Mouse (Mus musculus) heart, postnatal 0 days (tissue): ENCODE data around the gene Mlkl. TPM values are rescaled to one million over a fixed set of nuclear protein-coding genes. Genes with fewer than 3 reads are reported as not detected.
"Not testable (repeated sequence)": the region's sequence is repeated elsewhere in the genome, so short reads cannot be mapped to it uniquely, and the experiment has no call there.

Source experiments
- ATAC-seq: fragments of 200-750 bp; cut with Nextera tagmentation; 2 replicates; pipeline ENCODE4 v1.8.0; 2017; ENCODE audit warnings: low read depth, moderate number of reproducible peaks, moderate library complexity; ENCODE audit not compliant: insufficient read depth
- DNase-seq: peaks from one replicate; pipeline ENCODE4 v3.0.0-alpha.2; 2016; ENCODE audit warnings: low spot score
- H3K27ac ChIP-seq: fragments of 300-500 bp; sonication (generic); 2 replicates; pipeline ENCODE4 v1.5.1; 2014; ENCODE audit warnings: low read depth, mild to moderate bottlenecking
- H3K27me3 ChIP-seq: fragments of 300-500 bp; sonication (generic); 2 replicates; pipeline ENCODE4 v1.6.1; 2014; ENCODE audit warnings: low read length, mixed read lengths; ENCODE audit not compliant: control insufficient read depth, insufficient read depth
- H3K36me3 ChIP-seq: fragments of 300-500 bp; sonication (generic); replicated peaks from 2 replicates; pipeline ENCODE4 v1.6.1; 2014; ENCODE audit warnings: low read length, mixed read lengths; ENCODE audit not compliant: control insufficient read depth, insufficient read depth
- H3K4me1 ChIP-seq: fragments of 300-500 bp; sonication (generic); 2 replicates; pipeline ENCODE4 v1.6.1; 2014; ENCODE audit warnings: antibody characterized with exemption; ENCODE audit not compliant: control insufficient read depth, insufficient read depth
- H3K4me2 ChIP-seq: fragments of 300-500 bp; sonication (generic); 2 replicates; pipeline ENCODE4 v1.6.1; 2014; ENCODE audit warnings: low read depth, mild to moderate bottlenecking, low read length, moderate library complexity
- H3K4me3 ChIP-seq: fragments of 300-500 bp; sonication (generic); 2 replicates; pipeline ENCODE4 v1.5.1; 2014; ENCODE audit warnings: low read depth, low read length
- H3K9ac ChIP-seq: fragments of 300-500 bp; sonication (generic); replicated peaks from 2 replicates; pipeline ENCODE4 v1.6.1; 2014; ENCODE audit warnings: low read depth, low read length, mixed read lengths
- H3K9me3 ChIP-seq: fragments of 300-500 bp; sonication (generic); replicated peaks from 2 replicates; pipeline ENCODE4 v1.6.1; 2016; ENCODE audit warnings: low read length; ENCODE audit not compliant: control insufficient read depth
- CTCF ChIP-seq: IDR thresholded peaks from 2 replicates; pipeline ENCODE4 v1.5.1; 2016; ENCODE audit warnings: antibody characterized with exemption, control low read depth, low read depth
- EP300 ChIP-seq: IDR thresholded peaks from 2 replicates; pipeline ENCODE4 v1.6.1; 2016; ENCODE audit warnings: antibody characterized with exemption, low read depth
- WGBS: fragments of 180-500 bp; shearing (Covaris S2); extraction: QIAGEN DNeasy Blood & Tissue Kit; methylation state at CpG from one replicate; pipeline ENCODE4 v1.1.7; 2014; 5-methylcytosine and 5-hydroxymethylcytosine counted together
- polyA plus RNA-seq: library from polyadenylated mRNA; unstranded; fragments of >200 nt; fragmentation: Nextera tagmentation; extraction: Ambion mirVana; gene quantifications from 2 replicates; pipeline ENCODE4 v1.2.1, GENCODE M21; 2015
- total RNA-seq: library from RNA; depleted of rRNA; stranded (reverse); fragments of >200 nt; gene quantifications from 2 replicates; pipeline ENCODE4 v1.2.3, GENCODE M21; 2014; ENCODE audit warnings: low replicate concordance

Mlkl gene
- total and polyA plus RNA-seq, 2 experiments from 2014 or later, result 3.1 to 4.2 TPM

DNA sequence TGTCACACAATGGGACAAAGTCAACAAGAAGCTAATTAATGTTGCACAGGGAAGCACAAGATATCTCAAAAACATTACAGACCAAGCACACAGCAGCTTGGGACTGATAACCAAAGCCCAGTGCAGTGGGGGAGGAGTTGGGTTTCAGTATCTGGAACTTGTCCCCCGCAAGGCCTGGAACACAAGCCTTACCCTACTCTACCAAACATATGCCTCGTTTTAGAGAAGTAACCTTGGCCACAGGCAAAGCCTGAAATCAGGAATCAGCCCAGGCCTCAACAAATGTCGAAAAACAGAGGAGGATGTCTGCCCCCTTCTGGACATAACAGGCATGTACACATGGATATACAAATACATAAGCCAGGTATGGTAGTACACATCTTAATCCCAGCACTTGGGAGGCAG is 25.2 kb downstream of the Mlkl start:
- no peaks in the 10 kb centered on the region for H3K27me3 ChIP-seq
- no peak overlapping the region for H3K4me2 ChIP-seq
- H3K4me1 ChIP-seq, result no peaks in the 10 kb centered on the region
- H3K4me3 ChIP-seq, result no peak overlapping the region
- no peak for TF ChIP-seq EP300
- 0 out of 2 replicates have a peak, but pooled peaks have one; percentile 12 for TF ChIP-seq CTCF
- H3K9me3 ChIP-seq, result no peaks in the 10 kb centered on the region
- no peak overlapping the region for H3K9ac ChIP-seq
- no peak overlapping the region for H3K27ac ChIP-seq
- WGBS, result 54% methylated on average over 3 of the region's 3 CpGs
- DNase-seq (no peak), ATAC-seq (no peak)
- H3K36me3 ChIP-seq, result no peaks in the 10 kb centered on the region

DNA sequence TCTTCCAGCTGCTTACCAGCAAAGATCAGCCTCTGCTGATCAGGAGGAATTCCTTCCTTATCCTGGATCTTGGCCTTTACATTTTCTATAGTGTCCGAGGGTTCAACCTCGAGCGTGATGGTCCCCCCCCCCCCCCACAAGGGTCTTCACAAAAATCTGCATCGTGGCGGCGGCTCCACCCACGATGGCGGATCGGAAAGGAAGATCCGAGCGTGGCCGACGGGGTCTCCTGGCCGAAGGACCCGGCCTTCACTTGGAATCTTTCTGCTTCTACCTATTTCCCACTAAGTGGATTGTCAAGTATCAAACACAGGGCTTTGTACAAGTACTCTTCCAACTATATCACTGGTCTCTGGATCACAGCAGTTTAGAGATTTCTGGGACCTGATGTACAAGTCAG is 28.0 kb downstream of the Mlkl start:
- not testable (repeated sequence) for H3K9ac ChIP-seq, H3K27ac ChIP-seq, H3K36me3 ChIP-seq, H3K9me3 ChIP-seq, H3K4me1 ChIP-seq, H3K27me3 ChIP-seq, DNase-seq, H3K4me2 ChIP-seq, ATAC-seq, H3K4me3 ChIP-seq
- WGBS, result 89% methylated on average over 15 of the region's 15 CpGs

GRCm38 (mm10) chr8:111305031-111305730 is 32.8 kb downstream of the Mlkl start:
- H3K4me2 ChIP-seq, result 0 out of 2 replicates have a peak overlapping the region, but pooled peaks have one; percentile 15
- H3K4me3 ChIP-seq, result no peak overlapping the region
- DNase-seq (peak; percentile 19), ATAC-seq (no peak)
- H3K27ac ChIP-seq, result peak overlapping the region; percentile 34; the same call in 1 of the 2 replicates
- no peaks in the 10 kb centered on the region for H3K36me3 ChIP-seq
- H3K9me3 ChIP-seq, result no peaks in the 10 kb centered on the region
- TF ChIP-seq EP300, result no peak
- TF ChIP-seq CTCF, result no peak
- H3K27me3 ChIP-seq, result no peaks in the 10 kb centered on the region
- WGBS, result 21% methylated on average over 5 of the region's 5 CpGs
- H3K9ac ChIP-seq, result no peak overlapping the region
- no peaks in the 10 kb centered on the region for H3K4me1 ChIP-seq

DNA sequence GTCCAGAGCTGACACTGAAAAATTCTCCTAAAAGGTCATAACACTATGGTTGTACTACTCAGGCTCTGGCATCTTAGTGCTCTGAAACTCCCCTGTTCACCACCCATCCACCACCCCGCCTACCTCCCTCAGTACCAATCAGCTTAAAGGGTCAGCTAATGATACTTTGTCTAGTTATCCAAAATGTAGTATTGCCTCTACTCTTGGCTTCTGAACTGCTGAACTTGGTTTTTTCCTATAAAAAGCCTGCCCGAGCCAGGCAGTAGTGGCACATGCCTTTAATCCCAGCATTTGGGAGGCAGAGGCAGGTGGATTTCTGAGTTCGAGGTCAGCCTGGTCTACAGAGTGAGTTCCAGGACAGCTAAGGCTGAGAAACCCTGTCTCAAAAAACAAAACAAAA is 33.6 kb downstream of the Mlkl start:
- no peak for TF ChIP-seq EP300
- TF ChIP-seq CTCF, result no peak
- Histone ChIP-seq H3K4me2 (no peak overlapping the region), H3K36me3 (no peaks in the 10 kb centered on the region), H3K9me3 (no peaks in the 10 kb centered on the region), H3K4me3 (no peak overlapping the region), H3K27me3 (no peaks in the 10 kb centered on the region), H3K27ac (no peak overlapping the region), H3K4me1 (no peaks in the 10 kb centered on the region), H3K9ac (no peak overlapping the region)
- 81% methylated on average over 3 of the region's 3 CpGs for WGBS
- no peak for ATAC-seq
- no peak for DNase-seq

GRCm38 (mm10) chr8:111303076-111303803 is 34.7 kb downstream of the Mlkl start:
- ATAC-seq, result not testable (repeated sequence)
- 70% methylated on average over 5 of the region's 5 CpGs for WGBS

More at GRCm38 (mm10) chr8:111303076-111303803, 34.7 kb downstream of the Mlkl start:
- not testable (repeated sequence) for DNase-seq, H3K27me3 ChIP-seq, H3K36me3 ChIP-seq, H3K9ac ChIP-seq, H3K4me3 ChIP-seq, H3K4me2 ChIP-seq, H3K27ac ChIP-seq, H3K4me1 ChIP-seq, H3K9me3 ChIP-seq
